Mouse (Mus musculus) liver, embryonic 15.5 days (tissue): Measurements from ENCODE around the gene Haao. TPM values are rescaled to one million over a fixed set of nuclear protein-coding genes. Genes with fewer than 3 reads are reported as not detected.
"Not testable (repeated sequence)": the region's sequence is repeated elsewhere in the genome, so short reads cannot be mapped to it uniquely, and the experiment has no call there.

Source experiments
- ATAC-seq: fragments of 200-750 bp; cut with Nextera tagmentation; 2 replicates; pipeline ENCODE4 v1.8.0; 2017; ENCODE audit warnings: moderate number of reproducible peaks, mild to moderate bottlenecking, moderate library complexity; ENCODE audit not compliant: insufficient read depth
- H3K27ac ChIP-seq: fragments of 300-500 bp; sonication (generic); replicated peaks from 2 replicates; pipeline ENCODE4 v1.5.1; 2015; ENCODE audit warnings: mild to moderate bottlenecking, inconsistent platforms
- H3K27me3 ChIP-seq: fragments of 300-500 bp; sonication (generic); 2 replicates; pipeline ENCODE4 v1.6.1; 2015; ENCODE audit warnings: mild to moderate bottlenecking, inconsistent platforms
- H3K36me3 ChIP-seq: fragments of 300-500 bp; sonication (generic); replicated peaks from 2 replicates; pipeline ENCODE4 v1.6.1; 2015; ENCODE audit warnings: moderate library complexity, mild to moderate bottlenecking, inconsistent platforms
- H3K4me1 ChIP-seq: fragments of 300-500 bp; sonication (generic); replicated peaks from 2 replicates; pipeline ENCODE4 v1.6.1; 2015; ENCODE audit warnings: inconsistent platforms
- H3K4me2 ChIP-seq: fragments of 300-500 bp; sonication (generic); 2 replicates; pipeline ENCODE4 v1.6.1; 2015; ENCODE audit warnings: moderate library complexity, mild to moderate bottlenecking, inconsistent platforms
- H3K4me3 ChIP-seq: fragments of 300-500 bp; sonication (generic); replicated peaks from 2 replicates; pipeline ENCODE4 v1.5.1; 2015; ENCODE audit warnings: mild to moderate bottlenecking, inconsistent platforms
- H3K9ac ChIP-seq: fragments of 300-500 bp; sonication (generic); 2 replicates; pipeline ENCODE4 v1.6.1; 2015; ENCODE audit warnings: moderate library complexity, mild to moderate bottlenecking, inconsistent platforms
- H3K9me3 ChIP-seq: fragments of 300-500 bp; sonication (generic); replicated peaks from 2 replicates; pipeline ENCODE4 v1.6.1; 2016; ENCODE audit warnings: inconsistent platforms
- WGBS: fragments of 180-500 bp; shearing (Covaris S2); methylation state at CpG from one replicate; pipeline ENCODE4 v1.1.7; 2015; ENCODE audit warnings: mixed read lengths; ENCODE audit not compliant: insufficient replicate concordance; 5-methylcytosine and 5-hydroxymethylcytosine counted together
- polyA plus RNA-seq: library from polyadenylated mRNA; unstranded; fragments of >200 nt; fragmentation: Nextera tagmentation; extraction: Ambion mirVana; gene quantifications from 2 replicates; pipeline ENCODE4 v1.2.1, GENCODE M21; 2015

Gene Haao
- polyA plus RNA-seq, 1 experiment from 2014 or later: 57.4 TPM

DNA sequence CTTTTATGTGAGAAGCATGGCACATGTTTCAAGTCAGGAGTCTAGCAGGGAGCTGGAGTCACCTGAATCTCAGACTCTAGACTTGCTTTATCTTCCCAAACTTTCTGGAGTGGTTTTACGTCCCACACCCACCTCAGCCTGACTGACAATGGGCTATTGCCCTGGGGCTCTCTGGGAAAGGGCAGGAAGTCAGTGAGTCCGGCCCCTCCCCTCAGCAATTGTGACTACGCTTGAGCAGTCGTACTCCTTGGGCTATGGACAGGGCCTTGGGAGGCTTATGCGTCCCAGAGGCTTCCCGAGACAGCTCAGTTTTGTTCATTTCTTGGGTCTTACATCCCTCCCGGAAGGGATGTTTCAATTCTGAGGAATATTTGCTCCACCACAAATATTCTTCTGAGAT lies 17.6 kb upstream of the Haao start:
- WGBS: 62% methylated on average over 7 of the region's 7 CpGs
- no peak for ATAC-seq
- H3K9ac ChIP-seq: no peak overlapping the region

DNA sequence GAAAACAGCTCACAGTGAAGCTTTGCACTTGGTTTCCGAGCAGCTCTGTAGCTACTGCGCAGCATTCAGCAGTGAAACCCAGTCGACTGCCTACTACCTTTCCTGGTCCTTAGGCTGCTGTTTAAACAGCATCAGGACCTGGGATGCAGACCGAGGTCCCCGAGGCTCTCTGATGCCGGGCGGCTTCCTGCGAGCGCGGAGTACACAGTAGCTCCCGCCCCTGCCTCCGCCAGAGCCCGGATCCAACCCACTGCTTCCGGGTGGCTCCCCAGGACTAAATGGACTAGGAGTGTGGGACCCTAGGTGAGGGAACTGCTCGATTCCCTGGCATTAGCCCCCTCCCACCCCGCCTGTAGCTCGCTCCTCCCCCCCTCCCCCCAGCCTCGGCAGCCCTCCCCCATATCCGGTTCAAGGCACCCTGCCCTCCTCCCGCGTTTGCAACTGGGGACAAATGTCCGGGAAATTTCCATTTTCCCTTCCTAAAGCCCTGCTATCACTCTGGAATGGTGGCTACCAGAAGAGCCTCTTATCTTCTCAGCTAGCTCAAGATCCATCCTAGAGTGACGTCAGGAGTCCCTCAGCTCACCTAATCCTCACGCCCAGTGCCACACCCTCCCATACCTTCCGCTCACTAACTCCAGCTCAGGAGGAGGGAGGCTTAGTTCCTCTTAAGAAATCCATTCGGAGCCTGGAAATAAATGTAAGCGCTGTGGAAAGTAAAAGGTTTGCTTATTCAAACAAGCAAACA lies 14.5 kb upstream of the Haao start:
- peak overlapping the region; percentile 83 for H3K4me3 ChIP-seq
- peak; percentile 45 for ATAC-seq
- peak overlapping the region; percentile 97 for H3K4me2 ChIP-seq
- peak overlapping the region; percentile 80 for H3K27ac ChIP-seq
- H3K27me3 ChIP-seq: peaks cover 11% of the 10 kb centered on the region
- H3K9me3 ChIP-seq: no peaks in the 10 kb centered on the region
- no peaks in the 10 kb centered on the region for H3K36me3 ChIP-seq
- H3K9ac ChIP-seq: peak overlapping the region; percentile 86
- under 1% methylated on average over 27 of the region's 27 CpGs for WGBS
- H3K4me1 ChIP-seq: peaks cover 47% of the 10 kb centered on the region

More for the DNA sequence above, 17.6 kb upstream of the Haao start:
- no peak overlapping the region for H3K4me3 ChIP-seq
- peaks cover 22% of the 10 kb centered on the region for H3K4me1 ChIP-seq
- H3K4me2 ChIP-seq: no peak overlapping the region
- peaks cover 11% of the 10 kb centered on the region for H3K27me3 ChIP-seq
- H3K9me3 ChIP-seq: no peaks in the 10 kb centered on the region
- H3K27ac ChIP-seq: no peak overlapping the region
- no peaks in the 10 kb centered on the region for H3K36me3 ChIP-seq

DNA sequence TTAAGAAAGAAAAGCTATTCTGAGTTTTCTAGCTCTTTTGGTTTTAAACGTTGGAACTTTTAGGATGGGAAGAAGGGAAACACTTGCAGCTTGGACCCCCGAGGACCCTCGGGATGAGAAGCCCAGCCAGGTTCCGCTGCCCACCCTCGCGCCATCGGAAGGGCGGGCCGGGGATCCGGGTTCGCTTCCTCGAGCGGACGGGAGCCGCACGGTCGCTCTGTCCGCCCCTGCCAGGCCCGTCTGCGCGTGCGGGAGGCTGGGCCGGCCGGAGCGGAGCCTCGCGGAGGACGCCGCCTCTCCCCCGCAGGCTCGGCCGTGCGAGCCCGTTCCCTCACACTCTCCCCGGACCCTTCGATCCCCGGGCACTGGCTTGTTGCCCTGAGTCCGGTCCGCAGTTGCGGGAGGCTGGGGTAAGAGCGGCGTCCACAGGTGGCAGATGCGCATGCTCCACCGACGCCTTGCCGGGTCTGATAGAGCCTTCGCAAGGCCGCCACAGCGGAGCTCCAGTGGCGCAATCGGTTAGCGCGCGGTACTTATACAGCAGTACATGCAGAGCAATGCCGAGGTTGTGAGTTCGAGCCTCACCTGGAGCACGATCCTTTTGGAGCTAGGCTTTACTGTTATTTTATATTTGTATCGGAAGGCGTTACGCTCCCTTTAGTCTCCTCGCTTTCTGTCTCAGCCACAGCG lies 13.8 kb upstream of the Haao start:
- peaks cover 54% of the 10 kb centered on the region for H3K4me1 ChIP-seq
- peak overlapping the region; percentile 89 for H3K27ac ChIP-seq
- no peaks in the 10 kb centered on the region for H3K36me3 ChIP-seq
- H3K9me3 ChIP-seq: no peaks in the 10 kb centered on the region
- peak overlapping the region; percentile 86 for H3K9ac ChIP-seq
- H3K4me2 ChIP-seq: peak overlapping the region; percentile 97
- H3K4me3 ChIP-seq: peak overlapping the region; percentile 83
- ATAC-seq: peak; percentile 88
- WGBS: under 1% methylated on average over 60 of the region's 62 CpGs
- H3K27me3 ChIP-seq: peaks cover 11% of the 10 kb centered on the region

DNA sequence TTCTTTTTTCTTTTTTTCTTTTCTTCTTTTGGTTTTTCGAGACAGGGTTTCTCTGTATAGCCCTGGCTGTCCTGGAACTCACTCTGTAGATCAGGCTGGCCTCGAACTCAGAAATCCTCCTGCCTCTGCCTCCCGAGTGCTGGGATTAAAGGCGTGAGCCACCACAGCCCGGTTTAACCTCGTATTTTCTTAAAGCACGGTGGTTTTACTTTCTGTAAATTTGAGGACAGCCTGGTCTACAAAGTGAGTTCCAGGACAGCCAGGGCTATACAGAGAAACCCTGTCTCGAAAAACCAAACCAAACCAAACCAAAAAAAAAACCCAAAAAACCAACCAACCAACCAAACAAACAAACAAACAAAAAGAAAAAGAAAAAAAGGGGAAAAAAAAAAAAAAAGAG lies 13.2 kb upstream of the Haao start:
- not testable (repeated sequence) for H3K36me3 ChIP-seq, ATAC-seq, H3K9me3 ChIP-seq
- Histone ChIP-seq H3K27ac (peak overlapping the region; percentile 89; the same call in 1 of the 2 replicates), H3K27me3 (peaks cover 11% of the 10 kb centered on the region), H3K9ac (peak overlapping the region; percentile 86), H3K4me1 (peaks cover 54% of the 10 kb centered on the region), H3K4me2 (peak overlapping the region; percentile 97), H3K4me3 (peak overlapping the region; percentile 83)
- 54% methylated on average over 8 of the region's 8 CpGs for WGBS

DNA sequence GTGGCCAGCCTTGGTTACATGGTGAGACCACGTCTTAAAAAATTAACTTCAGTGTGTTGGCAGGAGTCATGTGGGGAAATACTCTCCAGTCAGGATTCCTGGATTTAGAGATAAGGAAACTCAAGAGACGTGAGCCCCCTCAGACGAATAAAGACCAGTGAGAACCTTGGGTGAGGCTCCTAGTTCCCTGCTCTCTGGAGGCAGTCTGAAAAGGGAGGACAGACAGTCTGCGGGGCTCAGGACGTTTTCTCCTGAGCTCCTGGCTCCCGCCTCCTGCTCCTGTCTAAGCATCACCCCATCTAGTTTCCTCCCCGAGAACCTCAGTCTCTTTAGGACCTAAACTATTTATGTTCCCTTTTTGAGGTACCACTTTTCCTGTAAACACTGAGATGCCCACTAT lies 12.5 kb upstream of the Haao start:
- Histone ChIP-seq H3K9me3 (no peaks in the 10 kb centered on the region), H3K4me3 (no peak overlapping the region), H3K27me3 (peaks cover 11% of the 10 kb centered on the region), H3K4me1 (peaks cover 55% of the 10 kb centered on the region), H3K4me2 (no peak overlapping the region), H3K27ac (no peak overlapping the region; the same call in 1 of the 2 replicates), H3K9ac (no peak overlapping the region), H3K36me3 (no peaks in the 10 kb centered on the region)
- ATAC-seq: no peak
- WGBS: 42% methylated on average over 7 of the region's 7 CpGs

DNA sequence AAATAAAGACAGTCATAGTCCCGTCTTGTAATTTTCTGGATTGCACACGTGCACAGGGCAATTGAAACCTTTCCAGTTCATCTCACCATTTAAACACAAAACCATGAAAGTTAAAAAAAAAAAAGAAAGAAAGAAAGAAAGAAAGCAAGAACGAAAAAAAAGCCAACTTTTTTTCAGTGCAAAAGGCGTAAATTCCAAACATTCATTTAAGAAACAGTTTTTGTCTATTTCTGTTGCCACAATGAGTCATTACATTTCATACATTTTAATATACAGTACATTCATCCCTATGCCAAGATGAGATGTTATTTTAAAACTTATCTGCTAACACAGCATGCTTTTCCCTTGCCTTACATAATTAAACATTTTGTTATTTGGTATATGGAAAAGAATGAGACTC lies 11.9 kb upstream of the Haao start:
- 74% methylated on average over 4 of the region's 4 CpGs for WGBS
- H3K27ac ChIP-seq: no peak overlapping the region
- H3K27me3 ChIP-seq: peaks cover 11% of the 10 kb centered on the region
- H3K9me3 ChIP-seq: no peaks in the 10 kb centered on the region
- no peak for ATAC-seq
- no peak overlapping the region for H3K4me3 ChIP-seq
- no peak overlapping the region for H3K9ac ChIP-seq
- H3K36me3 ChIP-seq: no peaks in the 10 kb centered on the region
- no peak overlapping the region for H3K4me2 ChIP-seq
- peaks cover 61% of the 10 kb centered on the region for H3K4me1 ChIP-seq

DNA sequence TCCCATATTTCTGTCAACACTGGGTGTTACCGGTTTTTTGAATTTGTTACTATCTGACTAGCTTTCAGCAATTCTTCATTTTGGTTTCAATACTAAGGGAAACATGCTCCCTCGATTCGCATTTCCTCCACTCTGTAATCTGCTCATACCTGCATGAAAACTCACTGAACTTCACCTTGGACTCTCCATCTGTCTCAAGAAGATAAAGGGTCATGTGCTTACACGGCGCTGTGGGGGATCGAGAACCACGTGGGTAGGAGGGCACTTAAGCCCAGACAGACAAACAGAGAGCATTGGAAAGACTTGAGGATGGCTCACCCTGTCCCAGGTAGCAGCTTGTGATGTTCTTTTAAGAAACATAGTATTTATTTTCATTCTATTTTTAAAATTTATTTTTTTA lies 10.7 kb upstream of the Haao start:
- peaks cover 8% of the 10 kb centered on the region for H3K27me3 ChIP-seq
- peak overlapping the region; percentile 78 for H3K27ac ChIP-seq
- H3K4me1 ChIP-seq: peaks cover 68% of the 10 kb centered on the region
- H3K4me3 ChIP-seq: no peak overlapping the region
- no peaks in the 10 kb centered on the region for H3K36me3 ChIP-seq
- 27% methylated on average over 7 of the region's 7 CpGs for WGBS
- 0 out of 2 replicates have a peak overlapping the region, but pooled peaks have one; percentile 6 for H3K9ac ChIP-seq
- ATAC-seq: peak; percentile 56
- peak overlapping the region; percentile 46 for H3K4me2 ChIP-seq
- no peaks in the 10 kb centered on the region for H3K9me3 ChIP-seq

DNA sequence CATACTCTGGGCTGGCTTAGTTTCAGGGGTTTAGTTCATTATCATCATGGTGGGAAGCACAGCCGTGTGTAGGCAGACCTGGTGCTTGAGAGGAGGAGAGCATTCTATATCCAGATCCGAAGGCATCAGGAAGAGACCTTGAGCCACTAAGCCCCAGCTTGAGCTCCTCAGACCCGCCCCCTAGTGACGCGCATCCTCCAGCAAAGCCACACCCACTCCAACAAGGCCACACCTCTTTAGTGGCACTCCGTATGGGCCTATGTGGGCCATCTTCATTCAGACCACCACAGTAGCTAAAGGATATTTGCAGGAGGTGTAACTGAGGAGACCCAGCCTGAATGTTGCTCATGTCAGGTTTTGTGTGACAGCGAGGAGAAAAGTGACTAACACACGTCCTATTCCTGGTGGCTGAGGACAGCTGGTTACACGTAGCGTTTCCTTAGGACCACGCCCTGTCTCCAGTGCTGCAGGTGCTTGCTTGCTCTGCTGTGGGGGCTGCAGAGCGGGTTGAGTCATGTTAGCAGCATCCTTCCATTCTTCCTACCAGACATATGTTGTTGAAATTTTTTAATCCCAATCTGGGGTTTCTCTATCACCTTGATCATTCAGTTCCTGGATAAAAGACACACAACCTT lies 6.6 kb upstream of the Haao start:
- 29% methylated on average over 12 of the region's 12 CpGs for WGBS
- H3K9ac ChIP-seq: no peak overlapping the region

DNA sequence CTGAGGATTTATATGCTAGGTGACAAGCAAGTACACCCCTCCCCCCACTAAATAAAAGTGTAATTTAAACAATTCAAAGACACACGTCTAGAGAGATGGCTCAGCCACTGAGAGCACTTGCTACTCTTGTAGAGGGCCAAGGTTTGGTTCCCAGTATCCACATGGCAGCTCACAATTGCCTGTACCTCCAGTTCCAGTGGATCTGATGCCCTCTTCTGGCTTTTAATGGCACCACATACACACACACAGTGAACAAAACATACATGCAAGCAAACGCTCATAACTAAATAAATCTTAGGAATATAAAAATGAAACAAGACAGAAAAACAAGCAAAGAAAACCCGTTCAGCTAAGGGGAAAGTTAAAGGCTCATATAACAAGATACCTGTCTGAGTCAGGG lies 6.1 kb upstream of the Haao start:
- Histone ChIP-seq H3K27me3 (no peaks in the 10 kb centered on the region), H3K4me3 (peak overlapping the region; percentile 49), H3K4me2 (peak overlapping the region; percentile 63), H3K4me1 (peaks cover 55% of the 10 kb centered on the region), H3K27ac (no peak overlapping the region), H3K36me3 (no peaks in the 10 kb centered on the region), H3K9ac (no peak overlapping the region), H3K9me3 (no peaks in the 10 kb centered on the region)
- ATAC-seq: no peak
- WGBS: 48% methylated on average over 3 of the region's 3 CpGs

More for the DNA sequence above, 6.6 kb upstream of the Haao start:
- ATAC-seq: peak; percentile 76
- Histone ChIP-seq H3K4me3 (peak overlapping the region; percentile 49), H3K27ac (no peak overlapping the region), H3K4me1 (peaks cover 55% of the 10 kb centered on the region), H3K36me3 (no peaks in the 10 kb centered on the region), H3K27me3 (no peaks in the 10 kb centered on the region), H3K4me2 (peak overlapping the region; percentile 63), H3K9me3 (no peaks in the 10 kb centered on the region)

DNA sequence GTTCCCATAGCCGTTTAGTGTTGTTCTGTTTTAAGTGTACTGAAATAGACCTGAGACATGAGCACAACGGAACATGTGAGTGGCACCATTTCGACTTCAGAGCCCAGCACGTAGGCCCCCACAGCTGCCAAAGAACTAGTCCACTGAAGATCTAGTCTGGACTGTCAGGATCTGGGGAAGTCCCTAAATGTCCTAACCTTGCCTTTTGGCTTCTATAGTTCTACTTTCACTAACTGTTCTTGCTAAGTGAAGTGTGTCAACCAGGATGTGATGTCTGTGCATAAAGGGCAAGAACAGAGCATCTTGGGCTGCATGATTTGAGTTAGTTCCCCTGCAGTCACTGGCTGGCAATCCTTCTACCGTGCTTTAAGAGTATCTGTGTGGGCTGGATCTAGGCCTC lies 3.1 kb upstream of the Haao start:
- H3K9me3 ChIP-seq: no peaks in the 10 kb centered on the region
- H3K36me3 ChIP-seq: no peaks in the 10 kb centered on the region
- H3K4me1 ChIP-seq: peaks cover 58% of the 10 kb centered on the region
- no peak overlapping the region for H3K4me3 ChIP-seq
- 67% methylated on average over 5 of the region's 5 CpGs for WGBS
- H3K9ac ChIP-seq: no peak overlapping the region
- H3K4me2 ChIP-seq: no peak overlapping the region
- no peak for ATAC-seq
- no peaks in the 10 kb centered on the region for H3K27me3 ChIP-seq
- no peak overlapping the region for H3K27ac ChIP-seq

DNA sequence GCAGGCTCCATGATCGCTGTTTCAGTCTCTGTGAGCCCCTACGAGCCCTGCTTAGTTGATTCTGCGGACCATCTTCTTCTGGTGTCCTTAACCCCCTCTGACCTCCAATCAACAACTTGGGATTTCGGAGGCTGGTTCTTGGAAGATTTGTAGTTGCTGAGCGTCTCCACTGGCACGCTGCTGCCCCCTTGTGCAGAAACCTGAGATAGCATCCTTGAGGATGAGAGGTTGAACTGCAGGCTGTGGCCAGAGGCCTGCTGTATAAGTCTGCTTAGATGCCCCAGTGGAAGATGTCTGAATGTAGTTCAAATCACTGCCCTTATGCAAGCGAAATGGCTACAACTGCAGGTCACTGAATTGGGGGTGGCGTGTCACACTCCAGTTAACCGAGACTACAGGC lies 2.7 kb upstream of the Haao start:
- Histone ChIP-seq H3K9me3 (no peaks in the 10 kb centered on the region), H3K4me3 (no peak overlapping the region), H3K27me3 (no peaks in the 10 kb centered on the region), H3K4me1 (peaks cover 58% of the 10 kb centered on the region), H3K4me2 (no peak overlapping the region; the same call in 1 of the 2 replicates), H3K9ac (no peak overlapping the region), H3K27ac (no peak overlapping the region), H3K36me3 (no peaks in the 10 kb centered on the region)
- ATAC-seq: no peak
- WGBS: 14% methylated on average over 9 of the region's 9 CpGs
